Mouse (Mus musculus) erythroblast, embryonic 14.5 days (primary cell): ENCODE data around the gene Cd79a.

Source experiments
- GATA1 ChIP-seq: IDR thresholded peaks from 2 replicates; pipeline ENCODE4 v1.6.1; 2012; ENCODE audit warnings: low read length, inconsistent platforms, mixed read lengths
- TAL1 ChIP-seq: IDR thresholded peaks from 3 replicates; pipeline ENCODE4 v1.6.1; 2012; ENCODE audit warnings: low read length, inconsistent platforms, mixed read lengths

GRCm38 (mm10) chr7:24851596-24852325 lies 45.4 kb upstream of the Cd79a start:
- TF ChIP-seq TAL1 (no peak), GATA1 (no peak)
